In the genomic region with DNA sequence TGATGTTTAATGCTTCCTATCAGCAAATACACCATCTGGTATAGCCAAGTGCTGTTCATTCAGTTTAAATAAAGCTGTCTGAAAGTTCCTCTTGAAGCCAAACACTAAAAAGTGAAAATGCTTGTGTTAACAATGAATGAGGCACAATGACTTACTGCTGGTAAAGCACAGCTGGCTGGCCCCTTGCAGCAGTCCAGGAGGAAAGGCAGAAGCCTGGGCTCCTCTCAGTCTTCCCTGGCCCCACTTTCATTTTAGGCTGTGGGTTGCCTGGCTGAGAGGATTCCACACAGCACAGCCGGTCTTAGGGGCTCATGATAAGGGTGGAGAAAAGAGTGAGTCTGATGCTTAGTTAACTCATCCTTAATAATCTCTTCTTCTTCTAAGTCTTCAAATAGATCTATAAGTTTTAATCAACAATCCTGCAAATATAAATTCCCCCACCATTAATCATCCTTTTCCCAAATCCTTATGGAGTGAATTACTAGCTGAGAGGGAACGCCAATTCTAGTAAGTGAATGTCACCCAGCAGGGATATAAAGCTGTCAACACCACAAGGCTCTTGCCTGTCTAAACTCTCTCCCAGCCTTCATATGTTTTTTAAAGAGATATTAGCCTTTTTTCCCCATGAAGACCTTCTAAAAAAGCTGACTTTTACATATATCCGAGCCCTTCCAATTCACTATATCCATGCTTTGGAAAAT, we compare ENCODE assay signal across 22 mouse cellular contexts. TPM values are rescaled to one million over a fixed set of nuclear protein-coding genes. Genes with fewer than 3 reads are reported as not detected.
DNase-seq lines count a peak whose midpoint lies in the region; ATAC-seq lines count a peak whose summit lies in the region.
"Had no signal": no experiment of that assay in that cellular context is flagged by ENCODE, and none has a peak within 500 bp of the region (broad histone marks: within the 10 kb centered on the region; RNA-seq: fewer than 3 reads in every experiment).

No protein-coding gene starts in this region.

- peak overlapping the region; percentile 18 for H3K4me2 ChIP-seq in forebrain, embryonic 14.5 days (ENCODE audit: low read length)
- H3K4me2 ChIP-seq in forebrain, embryonic 12.5 days, result no peak overlapping the region
- no peak overlapping the region for H3K4me2 ChIP-seq in midbrain, embryonic 15.5 days
- peak overlapping the region; percentile 45 for H3K4me2 ChIP-seq in embryonic facial prominence, embryonic 14.5 days (ENCODE audit: low read depth, low read length)
- 0 out of 2 replicates have a peak overlapping the region, but pooled peaks have one; percentile 11 for H3K4me2 ChIP-seq in limb, embryonic 13.5 days (replicated peaks)
- H3K4me2 ChIP-seq: heart, embryonic 15.5 days; hindbrain, embryonic 12.5 days; intestine, embryonic 15.5 days; kidney, embryonic 15.5 days; limb, embryonic 12.5 days had no signal

- ATAC-seq in forebrain, embryonic 14.5 days, result no peak
- no peak for ATAC-seq in forebrain, embryonic 12.5 days (ENCODE audit: low FRiP score)
- no peak for ATAC-seq in midbrain, embryonic 15.5 days (replicated peaks)
- ATAC-seq in embryonic facial prominence, embryonic 14.5 days (ENCODE audit: low read depth), result no peak
- ATAC-seq in limb, embryonic 13.5 days (ENCODE audit: low FRiP score, low read depth), result peak; percentile 59; the same call in 1 of the 2 replicates
- no peak for ATAC-seq in megakaryocyte, adult 5-6 weeks (ENCODE audit: poor library complexity, severe bottlenecking)
- ATAC-seq: intestine, embryonic 15.5 days had no signal

- peak overlapping the region; percentile 5; the same call in 1 of the 2 replicates for H3K4me3 ChIP-seq in forebrain, embryonic 14.5 days (ENCODE audit: low read depth, low read length)
- H3K4me3 ChIP-seq in forebrain, embryonic 12.5 days (replicated peaks), result no peak overlapping the region
- no peak overlapping the region for H3K4me3 ChIP-seq in midbrain, embryonic 10.5 days
- no peak overlapping the region for H3K4me3 ChIP-seq in midbrain, embryonic 15.5 days
- peak overlapping the region; percentile 28 for H3K4me3 ChIP-seq in embryonic facial prominence, embryonic 14.5 days (ENCODE audit: low read depth, low read length)
- no peak overlapping the region for H3K4me3 ChIP-seq in limb, embryonic 13.5 days
- H3K4me3 ChIP-seq: heart, embryonic 15.5 days; hindbrain, embryonic 12.5 days; intestine, embryonic 15.5 days; kidney, embryonic 15.5 days; limb, embryonic 12.5 days had no signal

- 62% methylated on average over 3 of the region's 3 CpGs for WGBS in forebrain, embryonic 14.5 days
- 52% methylated on average over 3 of the region's 3 CpGs for WGBS in forebrain, embryonic 12.5 days
- 67% methylated on average over 3 of the region's 3 CpGs for WGBS in midbrain, embryonic 10.5 days
- WGBS in midbrain, embryonic 15.5 days, result 63% methylated on average over 3 of the region's 3 CpGs
- 51% methylated on average over 3 of the region's 3 CpGs for WGBS in embryonic facial prominence, embryonic 14.5 days
- 21% methylated on average over 3 of the region's 3 CpGs for WGBS in limb, embryonic 13.5 days

- H3K27me3 ChIP-seq in forebrain, embryonic 14.5 days (replicated peaks; ENCODE audit: control insufficient read depth, insufficient read depth, low read length), result peaks cover 13% of the 10 kb centered on the region
- peaks cover 22% of the 10 kb centered on the region for H3K27me3 ChIP-seq in forebrain, embryonic 12.5 days
- peaks cover 50% of the 10 kb centered on the region for H3K27me3 ChIP-seq in midbrain, embryonic 10.5 days (ENCODE audit: low read depth, poor library complexity, severe bottlenecking)
- H3K27me3 ChIP-seq in midbrain, embryonic 15.5 days (replicated peaks), result peaks cover 37% of the 10 kb centered on the region
- H3K27me3 ChIP-seq in embryonic facial prominence, embryonic 14.5 days (replicated peaks; ENCODE audit: control insufficient read depth, insufficient read depth, low read length), result peaks cover 24% of the 10 kb centered on the region
- peaks cover 63% of the 10 kb centered on the region for H3K27me3 ChIP-seq in limb, embryonic 13.5 days

- H3K9me3 ChIP-seq in forebrain, embryonic 14.5 days (replicated peaks; ENCODE audit: control insufficient read depth, low read length), result no peaks in the 10 kb centered on the region
- no peaks in the 10 kb centered on the region for H3K9me3 ChIP-seq in forebrain, embryonic 12.5 days
- no peaks in the 10 kb centered on the region for H3K9me3 ChIP-seq in midbrain, embryonic 10.5 days (replicated peaks)
- H3K9me3 ChIP-seq in midbrain, embryonic 15.5 days, result no peaks in the 10 kb centered on the region
- no peaks in the 10 kb centered on the region for H3K9me3 ChIP-seq in embryonic facial prominence, embryonic 14.5 days (ENCODE audit: control insufficient read depth, low read length)
- H3K9me3 ChIP-seq in limb, embryonic 13.5 days, result no peaks in the 10 kb centered on the region
- H3K9me3 ChIP-seq: heart, embryonic 15.5 days; hindbrain, embryonic 12.5 days; intestine, embryonic 15.5 days; kidney, embryonic 15.5 days; limb, embryonic 12.5 days had no signal

- peak; percentile 25 for DNase-seq in forebrain, embryonic 14.5 days (ENCODE audit: low spot score)
- peak; percentile 8 for DNase-seq in midbrain, embryonic 10.5 days (ENCODE audit: low spot score)
- DNase-seq in embryonic facial prominence, embryonic 14.5 days (ENCODE audit: low spot score), result no peak
- DNase-seq in c-Kit-positive CD71-positive TER-119-positive erythroid progenitor cells, embryonic 14.5 days (ENCODE audit: low spot score), result no peak
- DNase-seq: adrenal gland, adult 8-10 months; cerebellum, adult 11-12 months; cerebellum, postnatal 36 days; heart, adult 18-20 months; lung, postnatal 36 days; midbrain, embryonic 14.5 days; retina, postnatal 1 day; spleen, adult 18-20 months; thymus, adult 2 months had no signal

- no peak overlapping the region for H3K9ac ChIP-seq in forebrain, embryonic 14.5 days (ENCODE audit: low read length)
- no peak overlapping the region for H3K9ac ChIP-seq in forebrain, embryonic 12.5 days
- H3K9ac ChIP-seq in midbrain, embryonic 15.5 days, result no peak overlapping the region
- peak overlapping the region; percentile 55 for H3K9ac ChIP-seq in embryonic facial prominence, embryonic 14.5 days (ENCODE audit: low read depth, low read length)
- no peak overlapping the region for H3K9ac ChIP-seq in limb, embryonic 13.5 days
- H3K9ac ChIP-seq: heart, embryonic 15.5 days; hindbrain, embryonic 12.5 days; intestine, embryonic 15.5 days; kidney, embryonic 15.5 days; limb, embryonic 12.5 days had no signal

- H3K4me1 ChIP-seq in forebrain, embryonic 14.5 days (ENCODE audit: control insufficient read depth, insufficient read depth, low read length), result peaks cover 13% of the 10 kb centered on the region
- peaks cover 20% of the 10 kb centered on the region for H3K4me1 ChIP-seq in forebrain, embryonic 12.5 days
- H3K4me1 ChIP-seq in midbrain, embryonic 10.5 days, result peaks cover 21% of the 10 kb centered on the region
- H3K4me1 ChIP-seq in midbrain, embryonic 15.5 days, result peaks cover 15% of the 10 kb centered on the region
- H3K4me1 ChIP-seq in embryonic facial prominence, embryonic 14.5 days (ENCODE audit: control insufficient read depth, insufficient read depth, low read length), result no peaks in the 10 kb centered on the region
- peaks cover 21% of the 10 kb centered on the region for H3K4me1 ChIP-seq in limb, embryonic 13.5 days

- H3K36me3 ChIP-seq in forebrain, embryonic 14.5 days (ENCODE audit: control insufficient read depth, insufficient read depth, low read length), result no peaks in the 10 kb centered on the region
- no peaks in the 10 kb centered on the region for H3K36me3 ChIP-seq in forebrain, embryonic 12.5 days (replicated peaks)
- no peaks in the 10 kb centered on the region for H3K36me3 ChIP-seq in midbrain, embryonic 10.5 days
- H3K36me3 ChIP-seq in midbrain, embryonic 15.5 days (replicated peaks), result no peaks in the 10 kb centered on the region
- no peaks in the 10 kb centered on the region for H3K36me3 ChIP-seq in embryonic facial prominence, embryonic 14.5 days (ENCODE audit: control insufficient read depth, insufficient read depth, low read length)
- H3K36me3 ChIP-seq in limb, embryonic 13.5 days, result no peaks in the 10 kb centered on the region
- H3K36me3 ChIP-seq: heart, embryonic 15.5 days; hindbrain, embryonic 12.5 days; intestine, embryonic 15.5 days; kidney, embryonic 15.5 days; limb, embryonic 12.5 days had no signal

- no peak overlapping the region for H3K27ac ChIP-seq in forebrain, embryonic 14.5 days (ENCODE audit: low read depth, low read length)
- no peak overlapping the region for H3K27ac ChIP-seq in forebrain, embryonic 12.5 days
- H3K27ac ChIP-seq in midbrain, embryonic 10.5 days (replicated peaks), result no peak overlapping the region
- no peak overlapping the region for H3K27ac ChIP-seq in midbrain, embryonic 15.5 days
- peak overlapping the region; percentile 58 for H3K27ac ChIP-seq in embryonic facial prominence, embryonic 14.5 days (replicated peaks; ENCODE audit: low read depth, low read length)
- H3K27ac ChIP-seq in limb, embryonic 13.5 days, result no peak overlapping the region
- H3K27ac ChIP-seq: heart, embryonic 15.5 days; hindbrain, embryonic 12.5 days; intestine, embryonic 15.5 days; kidney, embryonic 15.5 days; limb, embryonic 12.5 days had no signal

RNA-seq across cellular contexts. Expression of a gene that starts 12.4 kb away (rescaled TPM):
- 20.1 and 40.6 TPM in 2 replicates for polyA plus RNA-seq in forebrain, embryonic 14.5 days (2014; fragmentation: Nextera tagmentation; extraction: Ambion mirVana)
- polyA plus RNA-seq in forebrain, embryonic 12.5 days (2016; fragmentation: Nextera tagmentation; extraction: Ambion mirVana), result 2.5 and 2.6 TPM in 2 replicates
- polyA plus RNA-seq in midbrain, embryonic 10.5 days (2016; fragmentation: Nextera tagmentation; extraction: Ambion mirVana), result 0.81 and 1.1 TPM in 2 replicates
- polyA plus RNA-seq in midbrain, embryonic 15.5 days (2015; fragmentation: Nextera tagmentation; extraction: Ambion mirVana), result 0.80 and 1.2 TPM in 2 replicates
- 13.6 and 16.0 TPM in 2 replicates for polyA plus RNA-seq in embryonic facial prominence, embryonic 14.5 days (2014; fragmentation: Nextera tagmentation; extraction: Ambion mirVana)
- 2.1 TPM in 2 replicates for polyA plus RNA-seq in limb, embryonic 13.5 days (2015; fragmentation: Nextera tagmentation; extraction: Ambion mirVana)
- 1.1 and 1.2 TPM in 2 replicates for total RNA-seq in megakaryocyte, adult 5-6 weeks (2015)
- 0.29 and 0.98 TPM in 2 replicates for total RNA-seq in megakaryocyte, adult 5-6 weeks (2017)

Comparison
In these comparisons a context has a peak if more than half of its experiments do, and no peak if none do; other contexts are left out.
1. H3K4me2 ChIP-seq: peak in forebrain, embryonic 14.5 days (single experiment), embryonic facial prominence, embryonic 14.5 days (single experiment) and limb, embryonic 13.5 days (single experiment); none in forebrain, embryonic 12.5 days (single experiment) and midbrain, embryonic 15.5 days (single experiment).
2. H3K4me3 ChIP-seq: peak in forebrain, embryonic 14.5 days (single experiment) and embryonic facial prominence, embryonic 14.5 days (single experiment); none in forebrain, embryonic 12.5 days (single experiment), midbrain, embryonic 10.5 days (single experiment), midbrain, embryonic 15.5 days (single experiment) and limb, embryonic 13.5 days (single experiment).
3. DNase-seq: peak in forebrain, embryonic 14.5 days (single experiment) and midbrain, embryonic 10.5 days (single experiment); none in embryonic facial prominence, embryonic 14.5 days (single experiment) and c-Kit-positive CD71-positive TER-119-positive erythroid progenitor cells, embryonic 14.5 days (single experiment).